Mouse (Mus musculus) spleen, adult 2 months (tissue): ENCODE measurements around the gene 4930518I15Rik.

Source experiments
- CTCF ChIP-seq: fragments of 200-500 bp; IDR thresholded peaks from 2 replicates; pipeline ENCODE4 v1.5.1; 2011; ENCODE audit warnings: mild to moderate bottlenecking, inconsistent platforms; ENCODE audit not compliant: insufficient read depth, insufficient read length, insufficient replicate concordance; ENCODE audit errors: extremely low read depth
- POLR2A ChIP-seq: fragments of 200-500 bp; IDR thresholded peaks from 2 replicates; pipeline ENCODE4 v1.6.1; 2011; ENCODE audit warnings: low read depth, low read length, inconsistent platforms

GRCm38 (mm10) chr2:156901344-156901743 lies 43.6 kb upstream of the 4930518I15Rik start:
- TF ChIP-seq CTCF (no peak), POLR2A (no peak)
